Mouse (Mus musculus) cortical plate, adult 2 months (tissue): ENCODE measurements around the gene Elf5.

ENCODE experiments used
- CTCF ChIP-seq: fragments of 200-500 bp; IDR thresholded peaks from 2 replicates; pipeline ENCODE4 v1.5.1; 2011; ENCODE audit warnings: mild to moderate bottlenecking, control low read depth, low read length; ENCODE audit not compliant: insufficient read depth; ENCODE audit errors: extremely low read depth
- POLR2A ChIP-seq: fragments of 200-500 bp; IDR thresholded peaks from 2 replicates; pipeline ENCODE4 v1.6.1; 2011; ENCODE audit warnings: mild to moderate bottlenecking, low read length, control low read depth; ENCODE audit not compliant: insufficient read depth; ENCODE audit errors: extremely low read depth

DNA sequence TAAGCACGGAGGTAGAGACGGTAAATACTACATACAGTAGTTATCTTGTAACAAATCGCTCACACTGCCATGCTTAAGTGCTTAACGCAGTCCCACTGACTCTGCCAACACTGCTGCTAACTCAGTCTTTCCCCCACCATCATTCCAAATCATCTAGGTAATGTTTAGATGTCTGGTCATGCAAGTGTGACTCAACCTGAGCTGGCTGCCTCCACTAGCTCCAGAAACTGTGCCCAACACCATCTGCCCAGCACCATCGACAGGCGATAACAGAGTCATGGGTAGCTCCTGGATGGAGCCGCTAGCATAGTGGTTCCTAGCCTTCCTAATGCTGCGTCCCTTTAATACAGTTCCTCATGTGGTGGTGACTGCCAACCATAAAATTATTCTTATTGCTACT, 53.0 kb downstream of the Elf5 start:
- TF ChIP-seq CTCF (no peak), POLR2A (no peak)
